Mouse (Mus musculus): Measurements from ENCODE around the gene Gm8206. TPM values are rescaled to one million over a fixed set of nuclear protein-coding genes. Genes with fewer than 3 reads are reported as not detected.
"Not testable (repeated sequence)": the region's sequence is repeated elsewhere in the genome, so short reads cannot be mapped to it uniquely, and the experiment has no call there.

Gene Gm8206
- polyA plus RNA-seq (2014; fragmentation: Nextera tagmentation; extraction: Ambion mirVana) = 0.72 and 1.8 TPM in 2 replicates

DNA sequence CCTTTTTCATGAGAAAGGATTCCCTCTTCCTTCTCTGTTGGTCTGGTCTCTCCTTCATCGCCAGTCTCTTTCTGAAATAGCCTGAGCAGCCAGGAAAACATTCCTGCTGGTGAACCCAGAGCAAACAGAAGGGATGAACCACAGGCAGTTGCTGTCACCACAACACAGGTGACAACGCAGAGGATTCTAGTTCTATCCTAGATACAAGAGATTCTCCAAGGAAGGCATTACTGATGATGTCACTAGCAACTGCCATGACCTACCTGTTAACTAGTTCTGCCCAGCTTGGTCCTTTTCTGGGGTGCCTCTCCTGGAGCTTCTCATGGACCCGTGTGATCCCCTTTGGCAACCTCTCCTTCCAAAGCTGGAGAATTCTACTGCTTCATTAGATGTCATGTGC lies at the start of gene Gm8206:
Gm8206 (minus strand) TSS at position 101 of the 400 bp plus-strand sequence.
- H3K27me3 ChIP-seq (ENCODE audit: control insufficient read depth, insufficient read depth, low read length); H3K27ac ChIP-seq (ENCODE audit: low read depth, low read length); H3K4me3 ChIP-seq (ENCODE audit: low read depth, low read length); H3K4me2 ChIP-seq; H3K4me1 ChIP-seq (ENCODE audit: control insufficient read depth, insufficient read depth, low read length); ATAC-seq (ENCODE audit: low FRiP score); H3K9me3 ChIP-seq (ENCODE audit: control insufficient read depth, low read length); DNase-seq (ENCODE audit: low spot score, missing footprints); H3K9ac ChIP-seq (ENCODE audit: low read length); H3K36me3 ChIP-seq (ENCODE audit: control insufficient read depth, insufficient read depth, low read length): not testable (repeated sequence)
- WGBS = 97% methylated on average over 2 of the region's 3 CpGs

DNA sequence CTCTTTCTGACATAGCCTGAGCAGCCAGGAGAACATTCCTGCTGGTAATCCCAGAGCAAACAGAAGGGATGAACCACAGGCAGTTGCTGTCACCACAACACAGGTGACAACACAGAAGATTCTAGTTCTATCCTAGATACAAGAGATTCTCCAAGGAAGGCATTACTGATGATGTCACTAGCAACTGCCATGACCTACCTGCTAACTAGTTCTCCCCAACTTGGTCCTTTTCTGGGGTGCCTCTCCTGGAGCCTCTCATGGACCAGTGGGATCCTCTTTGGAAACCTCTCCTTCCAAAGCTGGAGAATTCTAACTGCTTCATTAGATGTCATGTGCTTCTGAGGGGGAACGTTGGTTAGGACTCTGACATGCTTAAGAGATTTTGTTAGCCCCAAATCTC lies 32.0 kb upstream of the Gm8206 start, which contains the start of gene Gm3476:
Gm3476 (minus strand) TSS at position 101 of the 400 bp plus-strand sequence.
- not testable (repeated sequence) for ATAC-seq (ENCODE audit: low FRiP score); H3K36me3 ChIP-seq (ENCODE audit: control insufficient read depth, insufficient read depth, low read length); H3K9ac ChIP-seq (ENCODE audit: low read length); H3K4me3 ChIP-seq (ENCODE audit: low read depth, low read length); DNase-seq (ENCODE audit: low spot score, missing footprints); H3K4me1 ChIP-seq (ENCODE audit: control insufficient read depth, insufficient read depth, low read length); H3K27ac ChIP-seq (ENCODE audit: low read depth, low read length); H3K27me3 ChIP-seq (ENCODE audit: control insufficient read depth, insufficient read depth, low read length); H3K4me2 ChIP-seq; H3K9me3 ChIP-seq (ENCODE audit: control insufficient read depth, low read length)
- WGBS = no CpG with 5 or more reads among the region's 1 CpGs

DNA sequence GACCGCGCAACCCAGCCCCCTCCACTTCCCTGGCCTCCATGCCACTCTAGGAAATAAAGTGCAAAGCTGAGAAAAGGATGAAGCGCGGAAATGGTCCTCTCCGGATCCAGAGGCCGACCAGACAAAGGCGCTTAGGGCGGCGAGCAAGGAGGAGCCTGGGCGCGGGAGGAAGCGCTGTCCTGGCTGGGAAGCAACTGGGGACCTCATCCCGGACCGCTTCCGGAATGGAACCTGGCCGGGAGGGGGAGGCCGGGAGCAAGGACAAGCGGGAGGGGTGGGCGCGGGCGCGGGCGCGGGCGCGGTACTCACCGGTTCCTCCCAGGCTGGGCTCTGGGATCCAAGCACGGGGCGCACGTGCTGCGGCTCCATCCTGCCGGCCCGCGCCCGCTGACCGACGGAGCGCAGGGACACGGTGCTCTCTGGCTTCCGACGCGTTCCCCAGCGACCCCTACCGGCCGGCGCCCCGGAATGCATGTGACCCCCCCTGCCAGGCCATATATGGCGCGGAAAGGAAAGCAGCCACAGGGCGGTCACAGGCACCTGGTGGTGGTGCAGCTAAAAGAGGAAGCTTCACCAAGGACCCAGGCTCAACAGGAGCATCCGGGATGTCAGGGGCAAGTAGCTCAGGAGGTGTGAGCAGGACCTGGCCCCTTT lies 14.7 kb upstream of the Gm8206 start, which contains the start of gene Gm3468:
Gm3468 (minus strand) TSS at position 394 of the 654 bp plus-strand sequence.
- under 1% methylated on average over 31 of the region's 51 CpGs for WGBS

DNA sequence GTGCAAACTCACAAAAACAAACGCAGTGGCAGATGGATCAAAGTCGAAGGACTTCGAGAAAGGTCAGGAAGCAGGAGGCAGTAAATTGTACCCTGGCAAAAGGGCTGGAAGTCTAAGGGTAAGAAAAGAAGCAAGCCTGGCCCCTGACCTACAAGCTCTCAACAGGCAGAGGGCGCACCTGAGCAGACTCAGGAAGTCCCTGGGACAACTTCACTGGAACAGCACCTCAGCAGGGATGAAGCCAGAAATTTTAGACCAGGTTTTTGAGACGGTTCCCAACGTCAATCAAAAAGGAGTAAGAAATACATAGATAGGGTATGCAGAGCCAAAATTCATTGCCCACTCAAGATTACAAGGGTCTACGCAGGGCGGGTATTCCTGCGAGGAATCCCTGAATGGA lies 13.8 kb upstream of the Gm8206 start:
- 18% methylated on average over 8 of the region's 9 CpGs for WGBS
- H3K4me3 ChIP-seq (ENCODE audit: low read depth, low read length); H3K36me3 ChIP-seq (ENCODE audit: control insufficient read depth, insufficient read depth, low read length); H3K9ac ChIP-seq (ENCODE audit: low read length); H3K27me3 ChIP-seq (ENCODE audit: control insufficient read depth, insufficient read depth, low read length); H3K9me3 ChIP-seq (ENCODE audit: control insufficient read depth, low read length); H3K4me1 ChIP-seq (ENCODE audit: control insufficient read depth, insufficient read depth, low read length); ATAC-seq (ENCODE audit: low FRiP score); H3K27ac ChIP-seq (ENCODE audit: low read depth, low read length): not testable (repeated sequence)
- H3K4me2 ChIP-seq = peak overlapping the region; percentile 41
- DNase-seq (ENCODE audit: low spot score, missing footprints) = peak; percentile 44

More for the DNA sequence above, 14.7 kb upstream of the Gm8206 start, which contains the start of gene Gm3468:
- H3K4me3 ChIP-seq (ENCODE audit: low read depth, low read length) = peak within 1 kb of the TSS; percentile 27
- peak; percentile 98 for DNase-seq (ENCODE audit: low spot score, missing footprints)
- H3K36me3 ChIP-seq (ENCODE audit: control insufficient read depth, insufficient read depth, low read length); H3K27ac ChIP-seq (ENCODE audit: low read depth, low read length); H3K4me1 ChIP-seq (ENCODE audit: control insufficient read depth, insufficient read depth, low read length); H3K9me3 ChIP-seq (ENCODE audit: control insufficient read depth, low read length); H3K27me3 ChIP-seq (ENCODE audit: control insufficient read depth, insufficient read depth, low read length); H3K9ac ChIP-seq (ENCODE audit: low read length): not testable (repeated sequence)
- peak within 1 kb of the TSS; percentile 41 for H3K4me2 ChIP-seq
- peak; percentile 96 for ATAC-seq (ENCODE audit: low FRiP score)

DNA sequence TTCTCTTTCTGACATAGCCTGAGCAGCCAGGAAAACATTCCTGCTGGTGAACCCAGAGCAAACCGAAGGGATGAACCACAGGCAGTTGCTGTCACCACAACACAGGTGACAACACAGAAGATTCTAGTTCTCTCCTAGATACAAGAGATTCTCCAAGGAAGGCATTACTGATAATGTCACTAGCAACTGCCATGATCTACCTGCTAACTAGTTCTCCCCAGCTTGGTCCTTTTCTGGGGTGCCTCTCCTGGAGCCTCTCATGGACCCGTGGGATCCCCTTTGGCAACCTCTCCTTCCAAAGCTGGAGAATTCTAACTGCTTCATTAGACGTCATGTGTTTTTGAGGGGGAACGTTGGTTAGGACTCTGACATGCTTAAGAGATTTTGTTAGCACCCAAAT lies 35.6 kb downstream of the Gm8206 start, which contains the start of gene Gm6337:
Gm6337 (minus strand) TSS at position 101 of the 400 bp plus-strand sequence.
- not testable (repeated sequence) for ATAC-seq (ENCODE audit: low FRiP score); H3K4me1 ChIP-seq (ENCODE audit: control insufficient read depth, insufficient read depth, low read length); H3K27ac ChIP-seq (ENCODE audit: low read depth, low read length); H3K36me3 ChIP-seq (ENCODE audit: control insufficient read depth, insufficient read depth, low read length); H3K4me3 ChIP-seq (ENCODE audit: low read depth, low read length); DNase-seq (ENCODE audit: low spot score, missing footprints); H3K9me3 ChIP-seq (ENCODE audit: control insufficient read depth, low read length); H3K27me3 ChIP-seq (ENCODE audit: control insufficient read depth, insufficient read depth, low read length); H3K4me2 ChIP-seq; H3K9ac ChIP-seq (ENCODE audit: low read length)
- 83% methylated on average over 2 of the region's 4 CpGs for WGBS

DNA sequence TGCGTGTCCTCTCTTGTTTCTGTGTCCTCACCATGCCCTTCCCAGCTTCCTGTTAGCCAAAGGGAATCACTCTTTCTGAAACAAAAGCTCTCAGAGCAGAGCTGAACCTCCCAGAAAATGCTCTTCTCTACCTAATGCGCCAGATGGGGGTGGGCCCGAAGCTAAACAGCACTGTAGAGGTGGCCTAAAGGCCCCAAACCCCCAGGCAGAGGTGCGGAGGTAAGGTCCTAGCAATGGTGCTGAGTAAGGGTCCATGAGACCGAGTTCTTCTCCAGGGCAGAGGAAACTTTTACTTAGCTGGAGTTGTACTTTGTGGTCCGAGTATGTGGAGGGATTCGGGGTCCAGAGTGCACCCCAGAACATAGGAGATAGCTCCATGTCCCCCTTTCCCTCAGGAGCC lies 106.6 kb downstream of the Gm8206 start:
- H3K27me3 ChIP-seq (ENCODE audit: control insufficient read depth, insufficient read depth, low read length); H3K9ac ChIP-seq (ENCODE audit: low read length); H3K27ac ChIP-seq (ENCODE audit: low read depth, low read length); H3K4me3 ChIP-seq (ENCODE audit: low read depth, low read length); DNase-seq (ENCODE audit: low spot score, missing footprints); H3K36me3 ChIP-seq (ENCODE audit: control insufficient read depth, insufficient read depth, low read length); ATAC-seq (ENCODE audit: low FRiP score); H3K4me2 ChIP-seq; H3K9me3 ChIP-seq (ENCODE audit: control insufficient read depth, low read length); H3K4me1 ChIP-seq (ENCODE audit: control insufficient read depth, insufficient read depth, low read length): not testable (repeated sequence)
- 86% methylated on average over 3 of the region's 7 CpGs for WGBS

DNA sequence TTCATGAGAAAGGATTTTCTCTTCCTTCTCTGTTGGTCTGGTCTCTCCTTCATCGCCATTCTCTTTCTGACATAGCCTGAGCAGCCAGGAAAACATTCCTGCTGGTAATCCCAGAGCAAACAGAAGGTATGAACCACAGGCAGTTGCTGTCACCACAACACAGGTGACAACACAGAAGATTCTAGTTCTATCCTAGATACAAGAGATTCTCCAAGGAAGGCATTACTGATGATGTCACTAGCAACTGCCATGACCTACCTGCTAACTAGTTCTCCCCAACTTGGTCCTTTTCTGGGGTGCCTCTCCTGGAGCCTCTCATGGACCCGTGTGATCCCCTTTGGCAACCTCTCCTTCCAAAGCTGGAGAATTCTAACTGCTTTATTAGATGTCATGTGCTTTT lies 114.7 kb downstream of the Gm8206 start, which contains the start of gene Gm3453:
Gm3453 (minus strand) TSS at position 101 of the 400 bp plus-strand sequence.
- not testable (repeated sequence) for H3K27me3 ChIP-seq (ENCODE audit: control insufficient read depth, insufficient read depth, low read length); H3K9me3 ChIP-seq (ENCODE audit: control insufficient read depth, low read length); H3K9ac ChIP-seq (ENCODE audit: low read length); H3K4me3 ChIP-seq (ENCODE audit: low read depth, low read length); H3K4me2 ChIP-seq; H3K36me3 ChIP-seq (ENCODE audit: control insufficient read depth, insufficient read depth, low read length); H3K27ac ChIP-seq (ENCODE audit: low read depth, low read length); DNase-seq (ENCODE audit: low spot score, missing footprints); H3K4me1 ChIP-seq (ENCODE audit: control insufficient read depth, insufficient read depth, low read length); ATAC-seq (ENCODE audit: low FRiP score)
- WGBS = 71% methylated on average over 1 of the region's 2 CpGs

Other genes starting within 250 kb of the Gm8206 start
- gene Gm8237, start 213.6 kb downstream of the Gm8206 start, polyA plus RNA-seq (2014; fragmentation: Nextera tagmentation; extraction: Ambion mirVana) = 0.12 TPM in 1 of 2 replicates, not detected in the other
- gene Gm3248, start 132.2 kb downstream of the Gm8206 start, polyA plus RNA-seq (2014; fragmentation: Nextera tagmentation; extraction: Ambion mirVana) = 0.57 and 0.63 TPM in 2 replicates
- not detected in 2 replicates for gene Gm3453, start 114.8 kb downstream of the Gm8206 start, polyA plus RNA-seq (2014; fragmentation: Nextera tagmentation; extraction: Ambion mirVana)
- gene Gm6337, start 35.7 kb downstream of the Gm8206 start, polyA plus RNA-seq (2014; fragmentation: Nextera tagmentation; extraction: Ambion mirVana) = not detected in 2 replicates
- 1.7 and 2.5 TPM in 2 replicates for gene Gm3468, start 14.7 kb upstream of the Gm8206 start, polyA plus RNA-seq (2014; fragmentation: Nextera tagmentation; extraction: Ambion mirVana)
- gene Gm3476, start 31.9 kb upstream of the Gm8206 start, polyA plus RNA-seq (2014; fragmentation: Nextera tagmentation; extraction: Ambion mirVana) = not detected in 2 replicates
- not detected in 2 replicates for gene Gm21560, start 125.3 kb upstream of the Gm8206 start, polyA plus RNA-seq (2014; fragmentation: Nextera tagmentation; extraction: Ambion mirVana)
- 1.2 and 2.0 TPM in 2 replicates for gene Gm3411, start 193.3 kb upstream of the Gm8206 start, polyA plus RNA-seq (2014; fragmentation: Nextera tagmentation; extraction: Ambion mirVana)
- not detected in 2 replicates for gene Gm21103, start 210.9 kb upstream of the Gm8206 start, polyA plus RNA-seq (2014; fragmentation: Nextera tagmentation; extraction: Ambion mirVana)
- gene Gm3618, start 249.7 kb upstream of the Gm8206 start, polyA plus RNA-seq (2014; fragmentation: Nextera tagmentation; extraction: Ambion mirVana) = not detected in 2 replicates

Data from midbrain, embryonic 11.5 days (tissue).